Mouse (Mus musculus): ENCODE results near the gene Eid2b. TPM values are rescaled to one million over a fixed set of nuclear protein-coding genes. Genes with fewer than 3 reads are reported as not detected.
"Not testable (repeated sequence)": the region's sequence is repeated elsewhere in the genome, so short reads cannot be mapped to it uniquely, and the experiment has no call there.

Eid2b gene
- polyA plus RNA-seq (2015; fragmentation: Nextera tagmentation; extraction: Ambion mirVana) = 41.3 and 44.9 TPM in 2 replicates

- Histone ChIP-seq H3K36me3 (peaks cover 6% of the 10 kb centered on the region; the same call in 1 of the 2 replicates), H3K4me2 (replicated peaks) (peak within 1 kb of the TSS; percentile 79), H3K27me3 (no peaks in the 10 kb centered on the region), H3K27ac (replicated peaks) (peak within 1 kb of the TSS; percentile 81), H3K9me3 (no peaks in the 10 kb centered on the region), H3K9ac (replicated peaks) (peak within 1 kb of the TSS; percentile 91), H3K4me3 (peak within 1 kb of the TSS; percentile 75), H3K4me1 (peaks cover 21% of the 10 kb centered on the region)
- WGBS = 3% methylated on average over 68 of the region's 68 CpGs
- ATAC-seq (replicated peaks) = peak; percentile 79
Observed at GRCm38 (mm10) chr7:28277615-28278278, at the start of gene Eid2b. TSS of gene Eid2b (plus strand) at chr7:28277739.

DNA sequence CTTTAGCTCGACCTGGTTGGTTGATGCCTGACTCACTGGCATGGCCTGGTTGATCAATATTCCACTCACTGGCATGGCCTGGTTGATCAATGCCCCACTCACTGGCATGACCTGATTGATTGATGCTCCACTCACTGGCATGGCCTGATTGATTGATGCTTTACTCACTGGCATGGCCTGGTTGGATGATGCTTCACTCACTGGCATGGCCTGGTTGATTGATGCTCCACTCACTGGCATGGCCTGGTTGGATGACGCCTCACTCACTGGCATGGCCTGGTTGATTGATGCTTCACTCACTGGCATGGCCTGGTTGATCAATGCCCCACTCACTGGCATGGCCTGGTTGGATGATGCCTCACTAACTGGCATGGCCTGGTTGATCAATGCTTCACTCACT lies 33.6 kb upstream of the Eid2b start:
- not testable (repeated sequence) for H3K27ac ChIP-seq (replicated peaks); H3K9me3 ChIP-seq; H3K4me2 ChIP-seq (replicated peaks); H3K9ac ChIP-seq (replicated peaks); ATAC-seq (replicated peaks); H3K27me3 ChIP-seq; H3K4me1 ChIP-seq; H3K4me3 ChIP-seq; H3K36me3 ChIP-seq
- 73% methylated on average over 2 of the region's 2 CpGs for WGBS

DNA sequence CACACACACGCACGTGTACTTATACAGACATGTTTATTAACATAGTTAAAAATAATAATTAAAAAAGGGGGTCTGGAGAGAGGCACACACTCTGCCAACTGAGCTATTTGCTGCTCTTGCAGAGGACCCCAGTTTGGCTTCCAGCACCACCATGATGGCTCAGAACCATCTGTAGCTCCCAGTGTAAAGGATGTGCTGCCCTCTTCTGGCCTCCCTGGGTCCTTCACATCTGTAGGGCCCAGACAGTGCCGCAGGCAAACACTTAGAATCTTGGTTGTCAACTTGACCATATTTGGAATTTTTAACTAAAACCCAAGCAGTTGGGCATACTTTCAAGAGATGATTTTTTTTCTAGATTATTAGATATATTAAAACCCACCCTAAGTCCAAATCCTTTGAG lies 28.6 kb upstream of the Eid2b start:
- no peak for ATAC-seq (replicated peaks)

DNA sequence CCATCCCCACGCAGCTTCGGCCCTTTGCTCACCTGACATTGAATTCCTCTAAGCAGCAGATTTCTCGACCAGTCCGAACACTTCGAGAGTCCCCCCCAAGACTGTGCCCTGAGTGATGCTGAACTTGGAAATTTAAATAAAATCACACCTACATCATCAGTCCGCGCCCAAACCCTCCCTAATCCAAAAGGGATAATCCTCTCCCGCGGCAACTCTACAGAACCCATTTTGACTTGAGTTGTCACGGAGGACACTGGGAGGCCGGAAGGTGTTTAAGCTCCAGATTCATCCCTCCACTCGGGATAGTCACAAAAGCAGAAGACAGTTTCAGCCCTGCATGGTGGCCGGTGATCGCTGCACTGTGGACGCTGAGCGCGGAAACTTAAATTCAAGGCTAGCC lies 25.6 kb upstream of the Eid2b start:
- Histone ChIP-seq H3K27ac (replicated peaks) (no peak overlapping the region), H3K27me3 (no peaks in the 10 kb centered on the region), H3K36me3 (no peaks in the 10 kb centered on the region), H3K4me2 (replicated peaks) (no peak overlapping the region), H3K9ac (replicated peaks) (no peak overlapping the region), H3K4me3 (no peak overlapping the region), H3K9me3 (no peaks in the 10 kb centered on the region), H3K4me1 (no peaks in the 10 kb centered on the region)
- 93% methylated on average over 17 of the region's 17 CpGs for WGBS
- ATAC-seq (replicated peaks) = no peak

More for the DNA sequence above, 28.6 kb upstream of the Eid2b start:
- no peaks in the 10 kb centered on the region for H3K36me3 ChIP-seq
- H3K27me3 ChIP-seq = no peaks in the 10 kb centered on the region
- H3K9me3 ChIP-seq = no peaks in the 10 kb centered on the region
- no peaks in the 10 kb centered on the region for H3K4me1 ChIP-seq
- no peak overlapping the region for H3K4me2 ChIP-seq (replicated peaks)
- no peak overlapping the region for H3K27ac ChIP-seq (replicated peaks)
- 86% methylated on average over 3 of the region's 3 CpGs for WGBS
- H3K9ac ChIP-seq (replicated peaks) = no peak overlapping the region
- no peak overlapping the region for H3K4me3 ChIP-seq

- Histone ChIP-seq H3K4me3 (no peak overlapping the region), H3K4me2 (replicated peaks) (no peak overlapping the region), H3K27me3 (no peaks in the 10 kb centered on the region), H3K9me3 (no peaks in the 10 kb centered on the region), H3K4me1 (no peaks in the 10 kb centered on the region), H3K9ac (replicated peaks) (no peak overlapping the region), H3K27ac (replicated peaks) (no peak overlapping the region), H3K36me3 (no peaks in the 10 kb centered on the region)
- 92% methylated on average over 6 of the region's 6 CpGs for WGBS
- ATAC-seq (replicated peaks) = no peak
Observed at GRCm38 (mm10) chr7:28254591-28254990, 22.9 kb upstream of the Eid2b start.

GRCm38 (mm10) chr7:28255476-28255875 lies 22.1 kb upstream of the Eid2b start:
- Histone ChIP-seq H3K9ac (replicated peaks) (no peak overlapping the region), H3K4me1 (no peaks in the 10 kb centered on the region), H3K9me3 (no peaks in the 10 kb centered on the region), H3K27me3 (no peaks in the 10 kb centered on the region), H3K36me3 (no peaks in the 10 kb centered on the region), H3K4me2 (replicated peaks) (no peak overlapping the region), H3K27ac (replicated peaks) (no peak overlapping the region), H3K4me3 (no peak overlapping the region)
- 82% methylated on average over 6 of the region's 6 CpGs for WGBS
- ATAC-seq (replicated peaks) = no peak

DNA sequence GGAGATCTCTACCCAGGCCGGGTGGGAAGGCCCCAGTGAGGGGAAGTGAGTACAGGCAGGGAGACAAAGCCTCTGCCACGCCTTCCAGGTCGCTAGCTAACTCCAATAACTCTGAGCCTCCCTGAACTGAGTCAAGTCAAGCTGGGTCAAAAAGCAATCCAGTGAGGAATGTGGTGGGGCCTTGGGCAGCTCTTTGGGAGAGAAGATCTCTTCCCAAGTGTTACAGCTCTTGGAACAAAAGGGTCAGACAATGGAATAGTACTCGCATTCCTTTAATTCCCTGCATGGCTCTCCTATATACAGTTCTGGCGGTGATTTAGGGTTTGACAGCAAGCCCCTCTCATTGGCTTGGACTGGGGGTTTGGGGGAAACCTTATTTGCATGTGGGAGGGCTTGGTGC lies 14.7 kb upstream of the Eid2b start:
- no peak for ATAC-seq (replicated peaks)
- H3K36me3 ChIP-seq = no peaks in the 10 kb centered on the region
- H3K4me3 ChIP-seq = no peak overlapping the region
- no peak overlapping the region for H3K4me2 ChIP-seq (replicated peaks)
- no peak overlapping the region for H3K27ac ChIP-seq (replicated peaks)
- no peaks in the 10 kb centered on the region for H3K4me1 ChIP-seq
- no peak overlapping the region for H3K9ac ChIP-seq (replicated peaks)
- no peaks in the 10 kb centered on the region for H3K9me3 ChIP-seq
- no peaks in the 10 kb centered on the region for H3K27me3 ChIP-seq
- WGBS = 41% methylated on average over 5 of the region's 5 CpGs

GRCm38 (mm10) chr7:28263786-28264185 lies 13.8 kb upstream of the Eid2b start:
- Histone ChIP-seq H3K27ac (replicated peaks) (no peak overlapping the region), H3K27me3 (no peaks in the 10 kb centered on the region), H3K4me2 (replicated peaks) (no peak overlapping the region), H3K4me1 (peaks cover 4% of the 10 kb centered on the region), H3K36me3 (no peaks in the 10 kb centered on the region), H3K4me3 (no peak overlapping the region), H3K9ac (replicated peaks) (no peak overlapping the region), H3K9me3 (no peaks in the 10 kb centered on the region)
- no peak for ATAC-seq (replicated peaks)
- 5% methylated on average over 15 of the region's 15 CpGs for WGBS

- H3K9me3 ChIP-seq = no peaks in the 10 kb centered on the region
- WGBS = 83% methylated on average over 13 of the region's 13 CpGs
- no peak for ATAC-seq (replicated peaks)
- no peak overlapping the region for H3K27ac ChIP-seq (replicated peaks)
- H3K4me3 ChIP-seq = no peak overlapping the region
- H3K4me1 ChIP-seq = peaks cover 15% of the 10 kb centered on the region
- H3K4me2 ChIP-seq (replicated peaks) = no peak overlapping the region
- no peaks in the 10 kb centered on the region for H3K27me3 ChIP-seq
- H3K36me3 ChIP-seq = peaks cover 5% of the 10 kb centered on the region; the same call in 1 of the 2 replicates
- no peak overlapping the region for H3K9ac ChIP-seq (replicated peaks)
Observed at GRCm38 (mm10) chr7:28265391-28265790, 12.1 kb upstream of the Eid2b start.

DNA sequence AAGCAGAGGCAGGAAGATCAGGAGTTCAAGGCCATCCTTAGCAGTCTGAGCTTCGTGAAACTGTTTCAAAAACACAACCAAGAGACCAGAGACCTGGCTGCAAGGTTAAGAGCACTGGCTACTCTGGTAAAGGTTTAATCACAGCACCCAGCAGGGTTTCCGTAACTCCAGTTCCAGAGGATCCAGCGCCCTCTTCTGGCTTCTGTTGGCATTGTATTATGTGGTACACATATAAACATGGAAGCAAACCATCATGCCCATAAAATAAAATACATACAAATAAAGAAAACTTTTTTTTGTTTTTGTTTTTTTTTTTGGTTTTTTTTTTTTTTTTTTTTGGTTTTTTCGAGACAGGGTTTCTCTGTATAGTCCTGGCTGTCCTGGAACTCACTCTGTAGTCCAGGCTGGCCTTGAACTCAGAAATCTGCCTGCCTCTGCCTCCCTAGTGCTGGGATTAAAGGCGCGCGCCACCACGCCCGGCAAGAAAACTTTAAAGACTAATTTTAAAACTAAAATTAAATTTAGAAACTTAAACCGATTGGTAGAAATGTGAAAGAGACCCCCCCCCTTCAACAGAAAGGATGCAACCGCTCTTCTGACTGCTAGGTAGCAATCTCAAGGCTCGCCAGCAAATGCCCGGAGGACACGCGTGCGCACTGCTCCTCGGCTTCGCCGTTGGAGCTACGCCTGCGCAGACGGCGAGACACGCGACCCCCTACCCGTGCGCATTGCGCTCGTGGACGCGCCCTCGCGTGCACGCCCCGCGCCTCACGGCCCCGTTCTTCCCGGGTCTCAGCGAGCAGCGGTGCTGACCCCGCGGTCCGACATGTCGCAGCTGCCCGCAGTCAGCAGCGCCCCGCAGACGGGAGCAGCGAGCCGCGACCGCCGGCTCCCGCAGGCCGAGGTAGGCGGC lies 10.2 kb upstream of the Eid2b start, which contains the start of gene Eid2:
Eid2 (plus strand) TSS at position 753 of the 913 bp plus-strand sequence.
- peak; percentile 95 for ATAC-seq (replicated peaks)
- no peaks in the 10 kb centered on the region for H3K9me3 ChIP-seq
- WGBS = 7% methylated on average over 57 of the region's 57 CpGs

DNA sequence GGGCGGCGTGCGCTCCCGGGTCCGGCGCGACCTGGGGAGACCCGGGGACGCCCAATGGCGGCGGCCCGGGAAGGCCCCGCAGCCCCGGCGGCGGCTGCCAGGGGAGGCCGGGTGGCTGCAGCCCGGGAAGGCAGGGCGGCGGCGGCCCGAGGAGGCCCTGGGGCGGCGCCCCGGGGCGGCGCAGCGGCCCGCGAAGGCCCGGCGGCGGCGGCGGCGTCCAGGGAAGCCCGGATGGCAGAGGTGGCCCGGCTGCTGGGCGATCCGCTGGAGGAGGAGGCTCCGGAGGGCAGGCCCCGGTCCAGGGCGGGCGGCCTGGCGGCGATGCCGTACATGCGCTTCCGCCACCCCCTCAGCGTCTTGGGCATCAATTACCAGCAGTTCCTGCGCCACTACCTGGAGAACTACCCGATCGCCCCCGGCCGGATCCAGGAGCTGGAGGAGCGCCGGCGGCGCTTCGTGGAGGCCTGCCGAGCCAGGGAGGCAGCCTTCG lies 9.5 kb upstream of the Eid2b start:
- H3K9me3 ChIP-seq = no peaks in the 10 kb centered on the region
- peak overlapping the region; percentile 98 for H3K9ac ChIP-seq (replicated peaks)
- peaks cover 25% of the 10 kb centered on the region for H3K36me3 ChIP-seq
- H3K4me2 ChIP-seq (replicated peaks) = peak overlapping the region; percentile 81
- ATAC-seq (replicated peaks) = peak; percentile 66
- H3K4me1 ChIP-seq = peaks cover 15% of the 10 kb centered on the region
- WGBS = under 1% methylated on average over 44 of the region's 62 CpGs
- H3K27ac ChIP-seq (replicated peaks) = peak overlapping the region; percentile 93
- H3K27me3 ChIP-seq = no peaks in the 10 kb centered on the region
- peak overlapping the region; percentile 98 for H3K4me3 ChIP-seq

More for the DNA sequence above, 10.2 kb upstream of the Eid2b start, which contains the start of gene Eid2:
- Histone ChIP-seq H3K36me3 (peaks cover 20% of the 10 kb centered on the region), H3K4me3 (peak within 1 kb of the TSS; percentile 98), H3K27me3 (no peaks in the 10 kb centered on the region), H3K9ac (replicated peaks) (peak within 1 kb of the TSS; percentile 98), H3K4me1 (peaks cover 15% of the 10 kb centered on the region), H3K27ac (replicated peaks) (peak within 1 kb of the TSS; percentile 93), H3K4me2 (replicated peaks) (peak within 1 kb of the TSS; percentile 81)

GRCm38 (mm10) chr7:28268576-28268975 lies 9.0 kb upstream of the Eid2b start:
- Histone ChIP-seq H3K27ac (replicated peaks) (peak overlapping the region; percentile 93), H3K4me1 (peaks cover 15% of the 10 kb centered on the region), H3K4me3 (peak overlapping the region; percentile 98), H3K4me2 (replicated peaks) (peak overlapping the region; percentile 81), H3K9me3 (no peaks in the 10 kb centered on the region), H3K36me3 (peaks cover 27% of the 10 kb centered on the region), H3K9ac (replicated peaks) (peak overlapping the region; percentile 98), H3K27me3 (no peaks in the 10 kb centered on the region)
- WGBS = 26% methylated on average over 16 of the region's 16 CpGs
- no peak for ATAC-seq (replicated peaks)

Data from forebrain, embryonic 15.5 days (tissue).